Mouse (Mus musculus) heart, postnatal 0 days (tissue): Measurements from ENCODE around the gene H2afy. TPM values are rescaled to one million over a fixed set of nuclear protein-coding genes. Genes with fewer than 3 reads are reported as not detected.
A peak's percentile ranks its signal among the peaks of the same experiment; 100 is the strongest.
"Not testable (repeated sequence)": the region's sequence is repeated elsewhere in the genome, so short reads cannot be mapped to it uniquely, and the experiment has no call there.

Experiments used
- ATAC-seq: fragments of 200-750 bp; cut with Nextera tagmentation; 2 replicates; pipeline ENCODE4 v1.8.0; 2017; ENCODE audit warnings: low read depth, moderate number of reproducible peaks, moderate library complexity; ENCODE audit not compliant: insufficient read depth
- DNase-seq: peaks from one replicate; pipeline ENCODE4 v3.0.0-alpha.2; 2016; ENCODE audit warnings: low spot score
- H3K27ac ChIP-seq: fragments of 300-500 bp; sonication (generic); 2 replicates; pipeline ENCODE4 v1.5.1; 2014; ENCODE audit warnings: low read depth, mild to moderate bottlenecking
- H3K27me3 ChIP-seq: fragments of 300-500 bp; sonication (generic); 2 replicates; pipeline ENCODE4 v1.6.1; 2014; ENCODE audit warnings: low read length, mixed read lengths; ENCODE audit not compliant: control insufficient read depth, insufficient read depth
- H3K36me3 ChIP-seq: fragments of 300-500 bp; sonication (generic); replicated peaks from 2 replicates; pipeline ENCODE4 v1.6.1; 2014; ENCODE audit warnings: low read length, mixed read lengths; ENCODE audit not compliant: control insufficient read depth, insufficient read depth
- H3K4me1 ChIP-seq: fragments of 300-500 bp; sonication (generic); 2 replicates; pipeline ENCODE4 v1.6.1; 2014; ENCODE audit warnings: antibody characterized with exemption; ENCODE audit not compliant: control insufficient read depth, insufficient read depth
- H3K4me2 ChIP-seq: fragments of 300-500 bp; sonication (generic); 2 replicates; pipeline ENCODE4 v1.6.1; 2014; ENCODE audit warnings: low read depth, mild to moderate bottlenecking, low read length, moderate library complexity
- H3K4me3 ChIP-seq: fragments of 300-500 bp; sonication (generic); 2 replicates; pipeline ENCODE4 v1.5.1; 2014; ENCODE audit warnings: low read depth, low read length
- H3K9ac ChIP-seq: fragments of 300-500 bp; sonication (generic); replicated peaks from 2 replicates; pipeline ENCODE4 v1.6.1; 2014; ENCODE audit warnings: low read depth, low read length, mixed read lengths
- H3K9me3 ChIP-seq: fragments of 300-500 bp; sonication (generic); replicated peaks from 2 replicates; pipeline ENCODE4 v1.6.1; 2016; ENCODE audit warnings: low read length; ENCODE audit not compliant: control insufficient read depth
- CTCF ChIP-seq: IDR thresholded peaks from 2 replicates; pipeline ENCODE4 v1.5.1; 2016; ENCODE audit warnings: antibody characterized with exemption, control low read depth, low read depth
- EP300 ChIP-seq: IDR thresholded peaks from 2 replicates; pipeline ENCODE4 v1.6.1; 2016; ENCODE audit warnings: antibody characterized with exemption, low read depth
- WGBS: fragments of 180-500 bp; shearing (Covaris S2); extraction: QIAGEN DNeasy Blood & Tissue Kit; methylation state at CpG from one replicate; pipeline ENCODE4 v1.1.7; 2014; 5-methylcytosine and 5-hydroxymethylcytosine counted together
- polyA plus RNA-seq: library from polyadenylated mRNA; unstranded; fragments of >200 nt; fragmentation: Nextera tagmentation; extraction: Ambion mirVana; gene quantifications from 2 replicates; pipeline ENCODE4 v1.2.1, GENCODE M21; 2015
- total RNA-seq: library from RNA; depleted of rRNA; stranded (reverse); fragments of >200 nt; gene quantifications from 2 replicates; pipeline ENCODE4 v1.2.3, GENCODE M21; 2014; ENCODE audit warnings: low replicate concordance

H2afy gene
- total and polyA plus RNA-seq, 2 experiments from 2014 or later: 45.0 to 61.7 TPM

GRCm38 (mm10) chr13:56052781-56053180 is 83.4 kb downstream of the H2afy start:
- Histone ChIP-seq H3K4me1 (no peaks in the 10 kb centered on the region), H3K27me3 (no peaks in the 10 kb centered on the region; the same call in 1 of the 2 replicates), H3K36me3 (no peaks in the 10 kb centered on the region), H3K9me3 (no peaks in the 10 kb centered on the region), H3K4me3 (no peak overlapping the region), H3K27ac (no peak overlapping the region), H3K9ac (no peak overlapping the region), H3K4me2 (no peak overlapping the region)
- TF ChIP-seq EP300: no peak
- no peak for TF ChIP-seq CTCF
- DNase-seq: no peak
- whole genome bisulfite sequencing: 21% methylated on average over 10 of the region's 10 CpGs
- ATAC-seq: no peak

GRCm38 (mm10) chr13:56050246-56050645 is 85.9 kb downstream of the H2afy start:
- H3K27me3 ChIP-seq: no peaks in the 10 kb centered on the region; the same call in 1 of the 2 replicates
- H3K4me1 ChIP-seq: no peaks in the 10 kb centered on the region
- 53% methylated on average over 6 of the region's 6 CpGs for WGBS
- TF ChIP-seq EP300 (no peak), CTCF (no peak)
- H3K4me3 ChIP-seq: no peak overlapping the region
- DNase-seq: no peak
- ATAC-seq: no peak
- H3K36me3 ChIP-seq: no peaks in the 10 kb centered on the region
- H3K9ac ChIP-seq: no peak overlapping the region
- H3K27ac ChIP-seq: no peak overlapping the region
- H3K4me2 ChIP-seq: no peak overlapping the region
- H3K9me3 ChIP-seq: no peaks in the 10 kb centered on the region

DNA sequence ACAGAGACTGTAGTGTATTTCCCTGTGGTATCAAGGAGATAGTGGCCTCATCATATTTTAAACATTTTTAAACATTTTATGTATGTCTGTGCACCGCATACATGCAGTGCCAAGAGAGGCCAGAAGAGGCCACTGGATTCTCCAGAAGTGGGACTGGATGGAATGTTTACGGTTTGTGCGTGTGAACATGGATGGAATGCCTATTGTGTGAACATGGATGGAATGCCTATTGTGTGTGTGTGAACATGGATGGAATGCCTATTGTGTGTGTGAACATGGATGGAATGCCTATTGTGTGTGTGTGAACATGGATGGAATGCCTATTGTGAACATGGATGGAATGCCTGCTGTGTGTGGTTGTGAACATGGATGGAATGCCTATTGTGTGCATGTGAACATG is 93.9 kb downstream of the H2afy start:
- Histone ChIP-seq H3K4me1 (no peaks in the 10 kb centered on the region), H3K4me2 (no peak overlapping the region), H3K4me3 (no peak overlapping the region), H3K9me3 (no peaks in the 10 kb centered on the region), H3K27ac (no peak overlapping the region), H3K9ac (no peak overlapping the region), H3K27me3 (no peaks in the 10 kb centered on the region), H3K36me3 (no peaks in the 10 kb centered on the region)
- 88% methylated on average over 3 of the region's 3 CpGs for WGBS
- DNase-seq (no peak), ATAC-seq (no peak)
- no peak for TF ChIP-seq EP300
- TF ChIP-seq CTCF: peak; percentile 23

- 78% methylated on average over 3 of the region's 3 CpGs for WGBS
- no peaks in the 10 kb centered on the region for H3K27me3 ChIP-seq
- H3K4me2 ChIP-seq: no peak overlapping the region
- H3K9ac ChIP-seq: no peak overlapping the region
- no peak overlapping the region for H3K27ac ChIP-seq
- H3K9me3 ChIP-seq: no peaks in the 10 kb centered on the region
- no peaks in the 10 kb centered on the region for H3K36me3 ChIP-seq
- no peaks in the 10 kb centered on the region for H3K4me1 ChIP-seq
- no peak for TF ChIP-seq CTCF
- TF ChIP-seq EP300: no peak
- DNase-seq (no peak), ATAC-seq (no peak)
- H3K4me3 ChIP-seq: no peak overlapping the region
These were observed 95.5 kb downstream of the H2afy start for GRCm38 (mm10) chr13:56040621-56041020.

DNA sequence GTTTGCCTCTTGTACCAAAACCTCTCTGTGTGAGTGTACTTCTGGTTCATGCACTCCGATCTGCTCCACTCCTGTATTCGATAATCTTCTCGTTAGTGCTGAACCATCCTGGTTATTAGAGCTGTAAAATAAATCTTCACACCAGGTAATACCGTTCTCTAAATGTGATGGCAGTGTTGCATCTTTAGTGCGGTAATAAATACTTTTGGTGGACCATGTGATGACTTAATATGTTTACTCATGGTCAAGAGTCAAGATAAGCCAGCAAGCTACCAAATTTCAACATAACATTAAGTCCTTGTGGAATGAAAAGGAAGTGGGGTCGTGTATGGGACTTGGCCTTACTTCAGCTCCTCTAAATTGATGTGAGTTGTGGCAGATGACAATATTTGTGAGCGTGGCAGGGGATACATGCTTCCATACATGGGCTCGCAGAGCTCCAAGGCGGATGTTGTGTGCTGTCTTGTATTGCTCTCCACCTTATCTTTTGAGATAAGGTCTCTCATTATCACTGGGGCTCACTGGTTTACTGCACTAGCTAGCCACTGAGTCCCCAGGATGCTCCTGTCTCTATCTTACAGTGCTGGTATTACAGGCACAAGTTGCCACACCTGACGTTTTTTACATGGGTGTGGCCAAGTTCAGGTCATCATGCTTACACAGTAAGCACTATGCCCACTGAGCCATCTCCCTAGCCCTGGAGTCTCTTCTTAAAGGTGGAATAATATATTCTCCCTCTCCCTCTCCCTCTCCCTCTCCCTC is 96.4 kb downstream of the H2afy start:
- H3K4me1 ChIP-seq: no peaks in the 10 kb centered on the region
- 50% methylated on average over 10 of the region's 10 CpGs for WGBS
- no peak overlapping the region for H3K4me3 ChIP-seq
- DNase-seq: no peak
- H3K9me3 ChIP-seq: no peaks in the 10 kb centered on the region
- H3K9ac ChIP-seq: no peak overlapping the region
- no peak for ATAC-seq
- no peak for TF ChIP-seq CTCF
- no peak for TF ChIP-seq EP300
- no peaks in the 10 kb centered on the region for H3K27me3 ChIP-seq
- no peak overlapping the region for H3K27ac ChIP-seq
- H3K36me3 ChIP-seq: no peaks in the 10 kb centered on the region
- H3K4me2 ChIP-seq: no peak overlapping the region

- peaks cover 11% of the 10 kb centered on the region; the same call in 1 of the 2 replicates for H3K4me1 ChIP-seq
- ATAC-seq: no peak
- no peak overlapping the region for H3K4me3 ChIP-seq
- no peak for DNase-seq
- H3K27me3 ChIP-seq: no peaks in the 10 kb centered on the region
- H3K27ac ChIP-seq: no peak overlapping the region
- H3K9me3 ChIP-seq: no peaks in the 10 kb centered on the region
- TF ChIP-seq CTCF (no peak), EP300 (no peak)
- H3K36me3 ChIP-seq: no peaks in the 10 kb centered on the region
- H3K9ac ChIP-seq: no peak overlapping the region
- 78% methylated on average over 4 of the region's 4 CpGs for WGBS
- no peak overlapping the region for H3K4me2 ChIP-seq
These were observed 107.2 kb downstream of the H2afy start for GRCm38 (mm10) chr13:56029006-56029405.

DNA sequence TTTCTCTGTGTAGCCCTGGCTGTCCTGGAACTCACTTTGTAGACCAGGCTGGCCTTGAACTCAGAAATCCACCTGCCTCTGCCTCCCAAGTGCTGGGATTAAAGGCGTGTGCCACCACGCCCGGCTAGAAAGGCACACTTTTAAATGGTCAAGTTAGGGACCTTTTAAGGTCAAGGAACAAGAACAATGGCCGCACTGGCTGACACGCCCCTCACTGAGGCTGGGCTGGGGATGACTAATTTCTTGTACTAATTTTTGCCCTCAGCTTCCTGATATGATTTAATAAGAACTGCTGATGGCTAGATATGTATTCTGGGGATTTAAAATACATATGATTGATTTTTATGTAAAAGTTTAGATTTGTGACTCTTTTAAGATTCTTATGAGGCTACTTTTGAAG is 108.2 kb downstream of the H2afy start:
- WGBS: 83% methylated on average over 5 of the region's 5 CpGs
- H3K27me3 ChIP-seq, DNase-seq: not testable (repeated sequence)

More for the DNA sequence above, 108.2 kb downstream of the H2afy start:
- not testable (repeated sequence) for H3K9me3 ChIP-seq, H3K4me2 ChIP-seq, ATAC-seq, H3K4me3 ChIP-seq, H3K36me3 ChIP-seq, H3K27ac ChIP-seq, H3K9ac ChIP-seq
- H3K4me1 ChIP-seq: peaks cover 11% of the 10 kb centered on the region; the same call in 1 of the 2 replicates
